Mouse (Mus musculus) layer of hippocampus, adult 9-11 months (tissue): ENCODE measurements around the gene Eogt.
A peak's percentile ranks its signal among the peaks of the same experiment; 100 is the strongest.

Source experiments
- DNase-seq: peaks from one replicate; pipeline ENCODE4 v3.0.0; 2022

Gene Eogt

GRCm38 (mm10) chr6:97148383-97149251 lies at the start of gene Eogt:
Eogt (minus strand) TSS chr6:97149182.
- peak; percentile 52 for DNase-seq

GRCm38 (mm10) chr6:97179367-97179828 lies 30.4 kb upstream of the Eogt start:
- DNase-seq, result no peak

DNA sequence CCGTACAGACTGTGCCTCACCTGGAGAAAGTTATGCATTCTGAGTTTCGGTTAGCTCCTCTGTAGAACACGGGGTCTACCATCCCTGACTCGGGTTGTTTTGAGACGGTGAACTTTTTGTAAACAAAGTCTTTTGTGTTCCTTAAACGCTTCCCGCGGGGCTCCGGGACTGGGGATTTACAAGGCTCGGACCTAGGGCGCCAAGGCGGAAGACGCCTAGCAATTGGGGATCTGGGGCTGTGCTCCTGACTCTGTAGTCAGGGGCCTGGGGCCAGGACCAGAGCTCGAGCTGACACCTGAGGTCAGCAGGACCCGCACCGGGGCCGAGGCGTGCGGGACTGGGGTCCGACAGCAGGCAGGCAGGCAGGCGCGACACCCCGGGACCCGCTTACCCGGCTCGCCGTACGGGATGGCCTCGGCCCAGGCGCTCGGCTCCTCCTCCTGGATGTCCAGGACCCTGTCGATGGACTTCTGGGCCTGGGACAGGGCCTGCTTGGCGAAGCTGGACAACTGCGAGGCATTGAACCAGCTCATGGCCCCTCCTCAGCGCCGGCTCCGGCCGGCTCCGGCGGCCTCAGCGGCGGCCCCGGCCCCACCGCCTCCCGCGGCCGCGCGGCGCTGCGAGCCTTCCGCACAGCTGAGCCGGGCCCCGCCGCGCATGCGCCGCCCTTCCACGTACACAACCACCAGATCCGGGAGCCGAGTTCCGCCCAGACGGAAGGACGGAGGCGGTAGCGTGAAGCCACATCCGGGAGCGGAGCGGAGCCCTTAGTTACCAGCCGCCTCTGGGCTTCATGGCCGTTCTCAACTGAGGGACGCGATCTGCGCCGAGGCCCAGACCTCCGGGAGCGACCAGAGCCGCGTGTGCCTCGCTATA lies 29.7 kb upstream of the Eogt start, which contains the start of gene Tmf1:
TSS of gene Tmf1 (minus strand) at position 632 of the 876 bp plus-strand sequence.
- DNase-seq, result peak; percentile 97

DNA sequence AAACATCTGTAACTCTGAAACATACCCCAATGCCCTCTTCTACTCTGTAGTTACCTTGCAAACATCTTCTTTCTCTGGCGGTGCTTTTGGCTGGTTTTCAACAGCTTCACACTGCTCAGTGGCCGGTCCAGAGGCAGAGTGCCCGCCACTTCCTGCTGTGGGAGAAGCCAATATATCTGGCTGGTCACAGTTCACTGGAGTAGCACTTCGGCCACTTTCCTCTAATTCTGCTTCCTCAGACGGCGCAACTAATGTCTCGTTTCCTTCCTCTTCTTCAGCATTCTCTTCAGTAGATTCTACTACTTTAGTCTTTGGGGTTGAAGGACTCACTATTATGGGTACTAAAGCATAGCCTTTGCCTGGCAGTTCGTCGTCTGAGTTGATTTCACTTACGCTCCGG lies 26.7 kb upstream of the Eogt start:
- DNase-seq, result peak; percentile 20

- DNase-seq, result no peak
These were observed 1.2 kb upstream of the Eogt start for GRCm38 (mm10) chr6:97150156-97150555.

DNA sequence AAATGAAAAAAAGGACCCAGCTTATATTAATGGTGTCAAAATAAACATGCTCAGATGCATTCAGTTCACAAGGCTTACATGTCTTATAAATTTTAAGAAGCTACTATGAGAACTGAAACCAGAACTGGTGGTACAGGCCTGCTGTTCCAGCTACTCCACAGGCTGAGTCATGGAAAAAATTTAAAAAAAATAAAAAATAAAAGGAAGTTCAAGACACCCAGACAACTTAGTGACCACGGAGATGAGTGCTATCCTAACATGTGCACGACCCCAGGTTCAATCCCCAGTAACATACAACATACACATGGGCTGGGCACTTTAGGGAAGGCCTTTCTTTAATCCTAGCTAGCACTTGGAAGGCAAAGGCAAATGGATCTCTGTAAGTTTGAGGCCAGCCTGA lies 739 bp upstream of the Eogt start:
- DNase-seq, result no peak

GRCm38 (mm10) chr6:97147755-97148382 lies 1.1 kb downstream of the Eogt start:
- no peak for DNase-seq

DNA sequence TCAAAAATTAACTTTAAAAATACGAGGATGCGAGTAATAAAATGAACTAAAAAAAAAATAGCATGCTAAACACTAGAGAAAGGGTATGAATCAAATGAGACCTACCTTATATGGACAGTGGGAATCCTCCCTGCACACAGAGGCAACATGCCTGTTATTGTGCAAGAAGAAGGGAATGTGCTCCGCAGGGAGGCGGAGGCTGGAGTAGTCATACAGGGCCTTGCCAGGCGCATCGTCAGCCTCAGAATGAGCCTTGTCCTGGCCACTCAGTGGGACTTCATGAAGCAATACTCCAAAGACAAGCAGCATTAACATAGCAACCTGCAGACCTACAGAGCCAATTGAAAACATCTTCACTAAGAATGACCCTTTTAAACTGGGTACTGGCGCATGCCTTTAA lies 3.8 kb downstream of the Eogt start:
- DNase-seq, result no peak

DNA sequence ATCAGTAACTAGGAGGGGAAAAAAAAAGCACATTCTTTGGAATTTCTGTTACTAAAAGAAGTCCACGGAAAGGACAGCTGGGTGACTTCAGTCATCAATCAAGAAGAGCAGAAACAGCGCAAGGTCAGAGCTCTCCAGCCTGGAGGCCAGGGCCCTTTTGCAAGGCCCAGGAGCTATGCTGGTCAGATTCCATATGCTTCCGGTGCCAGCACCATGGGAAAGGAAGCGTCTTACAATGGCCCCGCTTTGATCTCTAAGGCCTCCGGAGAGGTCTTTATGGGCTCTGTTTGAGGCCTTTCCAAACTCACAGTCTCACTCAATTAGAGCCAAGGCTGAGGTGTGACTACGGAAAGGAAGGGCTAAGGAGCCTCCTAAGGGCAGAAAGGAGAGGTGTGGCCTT lies 4.6 kb downstream of the Eogt start:
- no peak for DNase-seq

DNA sequence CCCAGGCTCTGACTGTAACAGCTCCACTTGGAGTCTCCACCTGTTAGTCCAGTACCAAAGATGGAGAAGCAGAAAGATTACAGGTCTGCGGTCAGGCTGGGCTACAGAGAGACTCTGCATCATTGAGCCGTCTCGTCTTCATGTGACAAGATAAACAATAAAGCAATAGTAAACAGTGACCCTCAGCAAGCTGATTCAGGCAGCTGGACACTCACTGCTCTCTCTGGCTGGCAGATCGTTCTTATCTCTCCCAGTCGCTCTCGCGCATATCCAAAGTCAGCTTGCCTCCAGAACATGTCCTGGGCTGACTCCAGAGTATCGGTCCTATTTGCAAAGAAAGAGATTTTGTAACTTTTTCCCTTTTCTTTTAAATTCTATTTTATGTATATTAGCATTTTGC lies 6.4 kb downstream of the Eogt start:
- DNase-seq, result no peak

DNA sequence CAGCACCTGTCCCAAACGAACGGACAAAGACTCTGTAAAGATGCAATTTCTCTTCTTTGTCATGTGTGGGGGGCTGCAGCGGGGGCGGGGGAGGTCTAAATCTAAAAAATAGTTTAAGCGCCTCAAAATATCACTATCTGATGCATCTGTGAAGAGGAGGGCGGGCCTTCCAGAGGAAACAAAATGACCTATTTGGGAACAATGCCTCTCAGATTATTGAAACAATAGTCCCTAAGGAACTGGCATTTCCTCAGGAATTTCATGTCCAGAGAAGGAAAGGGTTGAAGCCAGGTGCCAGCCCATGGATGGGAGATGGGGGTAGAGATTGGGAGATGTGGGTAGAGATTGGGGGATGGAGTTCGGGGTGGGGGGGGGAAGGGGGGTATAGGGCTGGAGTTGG lies 7.2 kb downstream of the Eogt start:
- no peak for DNase-seq

DNA sequence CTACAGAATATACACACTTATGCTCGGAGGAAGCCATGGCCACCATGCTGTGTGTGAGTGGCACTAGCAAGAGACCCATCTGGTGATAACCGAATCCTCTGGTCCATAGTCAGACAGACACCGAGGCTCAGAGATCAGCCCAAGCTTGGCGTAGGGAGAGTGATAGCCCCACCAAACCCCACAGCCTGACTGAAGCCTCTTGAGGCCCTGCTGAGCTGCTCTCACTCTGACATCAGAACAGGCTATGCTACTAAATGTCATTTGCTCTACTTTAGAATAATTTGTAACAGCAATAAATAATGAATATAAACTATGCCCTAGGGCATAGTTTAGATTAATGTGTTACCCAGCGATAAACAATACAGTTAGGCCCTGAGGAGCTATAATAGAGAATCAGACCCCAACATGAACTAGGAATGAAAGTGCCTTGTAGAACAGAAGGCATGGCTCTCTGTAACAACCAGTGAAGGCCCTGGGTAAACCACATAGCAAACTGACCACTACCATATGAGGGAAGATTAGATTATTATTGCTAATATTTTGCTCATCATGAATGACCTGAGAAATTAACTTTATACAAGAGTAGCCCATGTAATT lies 16.2 kb downstream of the Eogt start:
- no peak for DNase-seq

- DNase-seq, result no peak
These were observed 17.2 kb downstream of the Eogt start for GRCm38 (mm10) chr6:97131808-97132207.

DNA sequence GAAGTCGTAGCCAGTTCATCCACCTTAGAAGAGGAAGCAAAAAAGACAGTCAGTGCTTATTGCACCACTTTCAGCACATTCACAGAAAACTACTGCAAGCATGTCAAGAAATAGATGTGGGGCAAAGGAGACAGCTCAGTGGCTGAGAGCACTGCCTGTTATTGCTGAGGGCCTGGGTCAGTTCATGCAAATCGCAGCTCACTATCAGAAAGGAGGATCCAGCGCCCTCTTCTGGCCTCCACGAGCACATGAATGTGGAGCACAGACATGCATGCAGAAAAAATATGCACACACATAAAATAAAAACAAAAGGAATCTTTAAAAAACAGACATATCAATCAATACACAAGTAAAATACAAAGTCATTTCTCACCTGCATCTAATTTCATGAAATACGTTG lies 18.0 kb downstream of the Eogt start:
- no peak for DNase-seq

GRCm38 (mm10) chr6:97124336-97125010 lies 24.5 kb downstream of the Eogt start:
- peak; percentile 16 for DNase-seq

DNA sequence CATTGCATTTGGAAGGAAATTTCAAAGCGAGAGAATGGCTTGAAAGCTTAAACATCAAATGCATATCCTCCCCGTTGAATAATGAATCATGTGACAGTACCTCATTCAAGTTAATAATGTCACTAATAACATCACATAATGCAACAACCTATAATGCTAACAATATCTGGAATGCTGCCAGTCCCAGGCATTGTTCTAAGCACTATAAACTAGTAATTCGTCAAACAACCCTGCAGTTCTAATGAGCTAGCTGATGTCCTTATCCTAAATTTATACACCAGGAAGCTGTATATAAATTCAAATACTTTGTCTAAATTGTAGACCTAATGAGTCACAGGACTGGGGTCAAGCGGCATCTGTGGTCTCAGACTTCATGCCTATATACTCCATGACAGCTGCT lies 28.1 kb downstream of the Eogt start:
- DNase-seq, result no peak

GRCm38 (mm10) chr6:97118327-97118726 lies 30.7 kb downstream of the Eogt start:
- DNase-seq, result no peak

DNA sequence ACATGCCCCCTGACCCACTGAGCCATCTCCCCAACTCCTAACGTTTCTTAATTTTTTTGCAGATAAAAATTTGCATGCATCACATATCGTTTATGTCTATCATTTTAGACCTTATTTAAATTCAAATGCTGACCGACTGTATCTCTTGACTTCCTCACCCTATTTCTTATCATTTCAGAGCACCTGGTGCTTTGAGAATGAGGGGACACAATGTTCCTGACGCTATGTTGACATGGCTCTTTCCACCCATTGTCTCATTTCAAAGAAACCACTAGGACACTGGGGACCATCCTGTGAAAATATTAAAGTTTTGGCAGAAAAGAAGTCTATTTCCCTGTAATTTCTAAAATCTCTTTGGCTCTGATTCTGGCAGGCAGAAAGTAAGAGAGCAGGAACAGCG lies 32.1 kb downstream of the Eogt start:
- no peak for DNase-seq

- no peak for DNase-seq
These were observed 34.2 kb downstream of the Eogt start for GRCm38 (mm10) chr6:97114821-97115220.

GRCm38 (mm10) chr6:97112177-97112576 lies 36.8 kb downstream of the Eogt start:
- peak; percentile 69 for DNase-seq

- no peak for DNase-seq
These were observed 42.2 kb downstream of the Eogt start for GRCm38 (mm10) chr6:97106777-97107176.

DNA sequence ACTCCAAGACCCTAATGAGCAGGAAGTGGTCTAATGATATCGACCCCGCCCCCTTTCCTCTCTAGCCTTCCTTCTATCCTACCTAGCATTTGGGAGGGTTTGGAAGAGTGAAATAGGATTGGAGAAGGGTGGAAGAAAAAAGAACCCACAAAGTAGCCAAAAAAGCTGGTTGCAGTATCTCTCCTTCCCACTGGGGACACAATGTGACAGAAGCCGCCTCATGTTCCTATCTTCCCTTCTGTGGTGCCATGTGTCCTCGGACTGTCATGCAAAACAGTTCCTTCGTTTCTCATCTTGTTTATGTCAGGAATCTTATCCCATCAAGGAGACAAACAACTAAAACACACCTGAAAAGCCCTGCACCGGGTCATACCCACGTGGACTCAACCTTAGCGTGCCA lies 42.9 kb downstream of the Eogt start:
- DNase-seq, result no peak
